Mouse (Mus musculus) lung, postnatal 10 days (tissue): ENCODE measurements around the gene Hgf.

Experiments used
- DNase-seq: peaks from one replicate; pipeline ENCODE4 v3.0.0; 2021

Gene Hgf

DNA sequence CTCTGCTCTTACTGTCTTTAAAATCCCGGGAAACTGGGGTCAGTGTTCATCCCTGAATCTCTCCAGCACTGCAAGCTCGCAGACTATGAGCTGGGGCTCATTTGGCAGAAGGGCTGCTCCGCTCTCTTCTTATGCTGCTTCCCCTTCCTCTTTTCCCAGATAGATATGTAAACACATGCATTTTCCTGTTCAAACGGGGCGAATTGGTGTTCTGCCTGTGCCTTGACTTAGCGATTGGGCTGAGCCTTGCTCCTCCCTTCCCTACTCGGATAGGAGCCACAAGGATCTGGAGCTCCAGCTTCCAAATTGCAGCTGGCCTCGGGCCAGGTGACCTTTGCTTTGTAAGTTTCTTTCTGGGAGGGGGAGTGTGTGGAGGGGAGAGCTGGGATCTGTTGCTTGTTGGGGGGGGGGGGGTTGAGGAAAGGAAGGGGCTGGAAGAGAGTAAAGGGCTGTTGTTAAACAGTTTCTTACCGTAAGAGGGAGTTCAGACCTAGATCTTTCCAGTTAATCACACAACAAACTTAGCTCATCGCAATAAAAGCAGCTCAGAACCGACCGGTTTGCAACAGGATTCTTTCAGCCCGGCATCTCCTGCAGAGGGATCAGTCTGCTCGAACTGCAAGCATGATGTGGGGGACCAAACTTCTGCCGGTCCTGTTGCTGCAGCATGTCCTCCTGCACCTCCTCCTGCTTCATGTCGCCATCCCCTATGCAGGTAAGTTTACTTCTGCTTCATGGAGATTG, at the start of gene Hgf:
TSS of gene Hgf (plus strand) at position 192 of the 744 bp plus-strand sequence.
- peak; percentile 84 for DNase-seq

DNA sequence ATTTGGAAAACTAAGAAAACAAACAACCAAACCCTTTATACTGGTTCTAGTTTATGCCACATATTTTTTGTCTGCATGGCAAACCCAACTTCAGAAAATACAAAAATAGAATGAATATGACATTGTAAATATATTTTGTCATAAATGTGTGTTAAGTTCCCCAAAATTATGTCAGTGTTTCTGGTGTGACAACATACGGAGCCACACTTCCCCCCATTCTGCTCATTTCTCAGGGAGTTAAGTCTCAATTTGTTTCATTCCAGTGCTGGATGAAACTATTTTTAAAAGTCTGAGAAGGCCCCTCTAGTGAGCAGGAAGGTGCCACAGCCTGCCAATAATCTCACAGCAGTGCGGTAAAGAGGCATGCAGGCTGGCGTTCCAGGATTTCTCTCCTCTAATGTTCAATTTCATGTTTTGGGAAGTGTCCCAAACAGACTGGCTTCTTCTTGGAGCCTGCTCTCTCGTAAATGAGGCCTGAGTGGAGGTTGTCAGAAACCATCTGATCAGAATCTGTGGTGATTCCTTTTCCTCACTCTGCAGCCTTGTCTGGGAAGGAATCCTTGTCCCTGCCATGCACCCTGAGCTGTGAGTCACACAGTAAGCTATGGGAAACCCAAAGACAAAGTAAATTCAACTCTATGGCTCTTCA, 46.5 kb upstream of the Hgf start:
- no peak for DNase-seq

GRCm38 (mm10) chr5:16531619-16532277, 21.5 kb upstream of the Hgf start:
- no peak for DNase-seq

DNA sequence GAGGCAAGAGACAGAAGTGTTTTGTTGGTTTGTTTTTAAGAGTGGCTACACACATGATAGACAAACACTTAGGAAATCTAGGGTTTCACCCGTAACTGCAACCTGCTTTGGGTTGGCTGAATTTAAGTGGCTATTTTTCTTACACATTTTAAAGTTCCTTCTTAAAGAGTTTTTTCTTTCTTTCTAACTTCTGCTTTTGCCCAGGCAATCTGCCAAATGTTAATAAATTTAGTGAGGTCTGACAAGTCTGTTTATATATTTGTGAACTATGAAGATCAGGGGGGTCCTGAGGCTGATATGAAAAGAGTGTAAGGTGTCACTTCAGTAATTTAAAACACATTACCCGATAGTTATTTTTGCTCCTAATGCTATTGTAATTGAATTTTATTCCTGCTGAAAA, 15.2 kb upstream of the Hgf start:
- DNase-seq: no peak

- peak; percentile 16 for DNase-seq
These were observed 11.7 kb upstream of the Hgf start for GRCm38 (mm10) chr5:16541561-16542116.

GRCm38 (mm10) chr5:16547490-16547889, 5.8 kb upstream of the Hgf start:
- no peak for DNase-seq

- no peak for DNase-seq
These were observed 648 bp upstream of the Hgf start for GRCm38 (mm10) chr5:16552647-16553046.

- no peak for DNase-seq
These were observed 7.0 kb downstream of the Hgf start for GRCm38 (mm10) chr5:16560247-16560646.

GRCm38 (mm10) chr5:16568997-16569396, 15.7 kb downstream of the Hgf start:
- DNase-seq: no peak

DNA sequence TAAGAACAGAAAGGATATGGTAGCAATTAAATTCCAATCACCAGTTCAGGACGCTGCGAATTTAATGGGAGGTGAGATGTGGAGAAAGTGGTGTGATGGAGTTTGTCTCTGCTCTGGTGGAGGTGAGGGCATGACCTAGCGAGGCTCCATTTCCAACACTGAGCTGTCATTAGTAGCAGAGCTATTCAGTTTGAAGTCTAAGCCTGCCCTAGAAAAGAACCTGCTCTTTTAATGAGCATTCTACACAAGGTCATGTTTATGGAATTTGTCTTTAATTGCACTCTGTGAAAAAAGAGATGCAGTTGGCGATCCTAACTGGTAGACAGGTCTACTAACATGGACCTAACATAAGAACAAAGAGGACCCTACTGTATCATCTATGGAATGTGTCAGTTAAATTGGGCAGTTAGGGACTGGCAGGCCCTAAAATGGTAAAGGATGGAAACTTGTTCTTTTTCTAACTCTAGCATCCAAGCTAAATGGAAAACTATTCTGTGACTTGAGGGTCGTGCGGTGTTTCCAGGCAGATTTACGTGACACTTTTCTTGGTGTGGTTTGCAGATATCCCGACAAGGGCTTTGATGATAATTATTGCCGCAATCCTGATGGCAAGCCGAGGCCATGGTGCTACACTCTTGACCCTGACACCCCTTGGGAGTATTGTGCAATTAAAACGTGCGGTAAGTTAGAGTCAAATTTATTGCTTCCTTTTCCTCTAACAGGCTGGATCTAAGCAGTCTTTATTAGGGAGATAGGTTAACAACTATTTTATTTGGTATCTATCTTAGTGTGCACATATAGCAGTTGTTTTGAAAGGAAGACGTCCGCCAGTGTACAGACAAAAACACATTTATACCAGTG, 24.8 kb downstream of the Hgf start:
- DNase-seq: no peak

GRCm38 (mm10) chr5:16595699-16596098, 42.4 kb downstream of the Hgf start:
- no peak for DNase-seq

DNA sequence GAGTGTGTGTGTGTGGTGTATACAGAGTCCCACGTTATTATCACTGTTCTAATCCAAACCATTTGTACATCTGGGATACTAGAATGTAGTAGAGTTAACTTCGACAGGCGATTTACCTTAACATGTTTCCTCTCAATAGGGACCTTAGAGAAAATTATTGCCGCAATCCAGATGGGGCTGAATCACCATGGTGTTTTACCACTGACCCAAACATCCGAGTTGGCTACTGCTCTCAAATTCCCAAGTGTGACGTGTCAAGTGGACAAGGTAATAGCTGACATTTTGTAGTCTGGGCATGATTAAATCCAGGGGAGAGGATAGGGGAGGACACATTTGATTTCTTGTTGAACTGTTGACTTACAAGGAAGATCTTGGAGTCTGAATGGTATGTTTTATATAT, 44.7 kb downstream of the Hgf start:
- no peak for DNase-seq

DNA sequence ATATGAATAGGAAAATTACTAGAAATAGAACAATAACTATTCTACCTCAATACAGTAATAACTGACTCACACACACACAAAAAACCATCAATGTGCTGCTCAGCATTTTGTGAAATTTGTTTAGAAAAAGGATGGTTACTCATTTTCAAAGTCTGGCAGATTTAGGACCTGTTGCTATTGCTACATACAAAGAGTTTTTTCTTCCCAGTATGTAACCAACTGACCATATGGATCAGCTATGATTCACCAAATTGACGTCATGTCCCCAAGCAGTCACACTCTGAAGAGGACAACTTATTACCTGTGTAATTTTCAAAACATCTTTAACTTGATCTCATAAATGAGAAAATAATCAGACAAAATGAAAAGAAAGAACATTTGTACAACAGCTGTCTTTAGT, 48.2 kb downstream of the Hgf start:
- DNase-seq: no peak

- DNase-seq: no peak
These were observed 79.7 kb downstream of the Hgf start for GRCm38 (mm10) chr5:16632996-16633395.

- DNase-seq: no peak
These were observed 93.1 kb downstream of the Hgf start for GRCm38 (mm10) chr5:16646417-16646816.

DNA sequence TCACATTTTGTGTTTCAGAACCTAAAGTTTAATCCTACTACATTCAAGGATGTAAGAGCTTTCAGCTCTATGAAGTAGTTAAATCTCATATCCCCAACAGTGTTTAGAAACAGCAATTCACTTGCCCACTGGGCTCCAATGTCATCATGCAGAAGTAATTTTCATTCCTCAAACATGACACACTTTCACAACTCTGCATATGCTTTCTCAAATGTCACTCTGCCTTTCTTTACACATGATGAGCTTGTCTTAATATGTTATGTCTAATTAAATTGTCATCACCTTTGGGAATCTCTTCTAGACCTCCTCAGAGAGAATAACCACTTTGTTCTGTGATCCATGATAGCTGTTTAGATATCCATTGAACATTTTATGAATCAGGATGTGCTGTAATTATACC, 94.4 kb downstream of the Hgf start:
- no peak for DNase-seq

DNA sequence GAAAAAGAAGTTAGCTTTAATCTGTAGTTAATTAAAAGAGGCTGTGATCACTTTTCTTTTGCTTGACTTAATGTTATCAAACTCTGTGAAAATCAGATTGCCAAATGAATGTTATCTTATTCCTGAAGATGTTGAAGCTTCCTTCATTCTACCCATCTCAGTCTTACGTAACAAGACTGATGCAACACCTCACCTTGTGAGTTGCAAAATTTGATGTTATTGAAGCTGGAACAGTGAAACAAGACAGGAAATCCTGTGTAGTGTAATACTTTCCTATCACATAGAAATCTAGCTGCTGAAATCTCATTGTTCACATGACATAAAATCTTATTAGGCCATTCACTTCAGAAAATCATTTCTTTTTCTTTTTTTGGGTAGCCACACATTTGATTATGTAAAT, 96.9 kb downstream of the Hgf start:
- DNase-seq: no peak

- peak; percentile 1 for DNase-seq
These were observed 100.7 kb downstream of the Hgf start for GRCm38 (mm10) chr5:16654022-16654421.
